Mouse (Mus musculus) kidney, postnatal 36 days (tissue): ENCODE data around the gene Dnaaf3.
"Not testable (repeated sequence)": the region's sequence is repeated elsewhere in the genome, so short reads cannot be mapped to it uniquely, and the experiment has no call there.

Experiments
- DNase-seq, 2 experiments: peaks; one replicate each; pipeline ENCODE4 v3.0.0; 2021 to 2022; ENCODE audit warnings: mixed read lengths in 2 of 2

Dnaaf3 gene

GRCm38 (mm10) chr7:4532005-4532729 lies at the start of gene Dnaaf3:
Gene Dnaaf3, minus strand, starts transcription at chr7:4532453.
- DNase-seq: peak; percentile 82 to 85

- DNase-seq: not testable (repeated sequence)
These were observed 49.2 kb upstream of the Dnaaf3 start for GRCm38 (mm10) chr7:4581481-4581880.

- not testable (repeated sequence) for DNase-seq
These were observed 40.1 kb upstream of the Dnaaf3 start for GRCm38 (mm10) chr7:4572361-4572760.

GRCm38 (mm10) chr7:4562660-4563059 lies 30.4 kb upstream of the Dnaaf3 start:
- DNase-seq: no peak

GRCm38 (mm10) chr7:4557167-4557560 lies 24.9 kb upstream of the Dnaaf3 start:
- no peak for DNase-seq

- DNase-seq: peak; percentile 62 to 84
These were observed 24.3 kb upstream of the Dnaaf3 start for GRCm38 (mm10) chr7:4556256-4557166.

- DNase-seq: no peak
These were observed 15.0 kb upstream of the Dnaaf3 start, which contains the start of gene Syt5 for GRCm38 (mm10) chr7:4547221-4547641. Gene Syt5, minus strand, starts transcription at chr7:4547541.

GRCm38 (mm10) chr7:4546591-4547131 lies 14.4 kb upstream of the Dnaaf3 start:
- DNase-seq: peak; percentile 26 to 42

- no peak for DNase-seq
These were observed 13.8 kb upstream of the Dnaaf3 start for GRCm38 (mm10) chr7:4546050-4546449.

- DNase-seq: peak in 1 of 2 experiments; percentile 17
These were observed 9.8 kb upstream of the Dnaaf3 start for GRCm38 (mm10) chr7:4542013-4542412.

GRCm38 (mm10) chr7:4541344-4541743 lies 9.1 kb upstream of the Dnaaf3 start:
- DNase-seq: no peak

GRCm38 (mm10) chr7:4539019-4539418 lies 6.8 kb upstream of the Dnaaf3 start:
- no peak for DNase-seq

- DNase-seq: no peak
These were observed 4.9 kb upstream of the Dnaaf3 start for GRCm38 (mm10) chr7:4537181-4537580.

- DNase-seq: no peak
These were observed 4.1 kb upstream of the Dnaaf3 start for GRCm38 (mm10) chr7:4536369-4536768.

GRCm38 (mm10) chr7:4530166-4530565 lies 2.1 kb downstream of the Dnaaf3 start:
- not testable (repeated sequence) for DNase-seq

GRCm38 (mm10) chr7:4527302-4527689 lies 5.0 kb downstream of the Dnaaf3 start:
- DNase-seq: no peak

GRCm38 (mm10) chr7:4526341-4527301 lies 5.6 kb downstream of the Dnaaf3 start:
- peak; percentile 65 to 83 for DNase-seq

- peak in 1 of 2 experiments; percentile 66 for DNase-seq
These were observed 7.9 kb downstream of the Dnaaf3 start, which contains the start of gene Tnni3 for GRCm38 (mm10) chr7:4524212-4524922. Gene Tnni3, minus strand, starts transcription at chr7:4524229.

- DNase-seq: no peak
These were observed 8.8 kb downstream of the Dnaaf3 start for GRCm38 (mm10) chr7:4523205-4524130.

- DNase-seq: no peak
These were observed 10.0 kb downstream of the Dnaaf3 start for GRCm38 (mm10) chr7:4522292-4522691.
